Mouse (Mus musculus): ENCODE data around the gene Fam241b.

The Fam241b gene

GRCm38 (mm10) chr10:62132691-62133281, 10.9 kb downstream of the Fam241b start, which contains the start of gene Neurog3:
TSS of gene Neurog3 (plus strand) at chr10:62133090.
- DNase-seq (ENCODE audit: low spot score in 2 of 2) = peak in 1 of 2 experiments; percentile 18

GRCm38 (mm10) chr10:62128316-62128951, 15.3 kb downstream of the Fam241b start:
- no peak for DNase-seq (ENCODE audit: low spot score in 2 of 2)

GRCm38 (mm10) chr10:62127711-62128231, 15.9 kb downstream of the Fam241b start:
- no peak for DNase-seq (ENCODE audit: low spot score in 2 of 2)

- DNase-seq (ENCODE audit: low spot score in 2 of 2) = no peak
Observed at GRCm38 (mm10) chr10:62127137-62127536, 16.6 kb downstream of the Fam241b start.

- DNase-seq (ENCODE audit: low spot score in 2 of 2) = no peak
Observed at GRCm38 (mm10) chr10:62113865-62114647, 29.7 kb downstream of the Fam241b start.

- no peak for DNase-seq (ENCODE audit: low spot score in 2 of 2)
Observed at GRCm38 (mm10) chr10:62111207-62111576, 32.5 kb downstream of the Fam241b start.

- peak; percentile 38 to 65 for DNase-seq (ENCODE audit: low spot score in 2 of 2)
Observed at GRCm38 (mm10) chr10:62110504-62111206, 33.1 kb downstream of the Fam241b start.

- DNase-seq (ENCODE audit: low spot score in 2 of 2) = no peak
Observed at GRCm38 (mm10) chr10:62107048-62107447, 36.7 kb downstream of the Fam241b start.

- DNase-seq (ENCODE audit: low spot score in 2 of 2) = peak; percentile 17 to 56
Observed at GRCm38 (mm10) chr10:62104835-62105576, 38.7 kb downstream of the Fam241b start.

- DNase-seq (ENCODE audit: low spot score in 2 of 2) = peak in 1 of 2 experiments; percentile 57
Observed at GRCm38 (mm10) chr10:62101504-62102439, 41.9 kb downstream of the Fam241b start.

- DNase-seq (ENCODE audit: low spot score in 2 of 2) = no peak
Observed at GRCm38 (mm10) chr10:62099749-62100403, 43.8 kb downstream of the Fam241b start.

- no peak for DNase-seq (ENCODE audit: low spot score in 2 of 2)
Observed at GRCm38 (mm10) chr10:62094401-62094800, 49.3 kb downstream of the Fam241b start.

GRCm38 (mm10) chr10:62093903-62094302, 49.8 kb downstream of the Fam241b start:
- DNase-seq (ENCODE audit: low spot score in 2 of 2) = no peak

GRCm38 (mm10) chr10:62089486-62089885, 54.2 kb downstream of the Fam241b start:
- no peak for DNase-seq (ENCODE audit: low spot score in 2 of 2)

GRCm38 (mm10) chr10:62089071-62089470, 54.6 kb downstream of the Fam241b start:
- DNase-seq (ENCODE audit: low spot score in 2 of 2) = no peak

- DNase-seq (ENCODE audit: low spot score in 2 of 2) = no peak
Observed at GRCm38 (mm10) chr10:62088411-62088810, 55.3 kb downstream of the Fam241b start.

- no peak for DNase-seq (ENCODE audit: low spot score in 2 of 2)
Observed at GRCm38 (mm10) chr10:62086826-62087225, 56.9 kb downstream of the Fam241b start.

- DNase-seq (ENCODE audit: low spot score in 2 of 2) = no peak
Observed at GRCm38 (mm10) chr10:62086044-62086443, 57.7 kb downstream of the Fam241b start.

Measured in spleen, postnatal 14 days (tissue).